Mouse (Mus musculus): ENCODE results near the gene Parva.

Parva gene

DNA sequence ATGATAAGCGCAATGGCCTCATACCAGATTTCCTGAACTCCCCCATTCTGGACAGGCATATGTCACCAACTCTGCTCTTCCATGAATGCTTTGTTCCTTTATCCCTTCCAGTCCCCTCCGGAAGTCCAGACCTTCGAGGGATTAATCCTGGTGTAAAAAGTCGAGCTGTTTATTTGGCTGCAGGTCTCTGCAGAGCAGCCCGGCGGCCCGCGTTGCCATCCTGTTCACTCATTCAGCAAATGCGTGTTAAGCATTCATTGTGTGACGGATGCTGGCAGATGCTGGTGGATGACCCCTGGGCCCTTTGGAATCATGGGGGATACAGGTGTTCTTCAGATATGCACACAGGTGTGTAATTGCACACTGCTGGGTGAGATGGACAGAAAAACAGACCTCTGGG, 98.9 kb downstream of the Parva start:
- DNase-seq: no peak

DNA sequence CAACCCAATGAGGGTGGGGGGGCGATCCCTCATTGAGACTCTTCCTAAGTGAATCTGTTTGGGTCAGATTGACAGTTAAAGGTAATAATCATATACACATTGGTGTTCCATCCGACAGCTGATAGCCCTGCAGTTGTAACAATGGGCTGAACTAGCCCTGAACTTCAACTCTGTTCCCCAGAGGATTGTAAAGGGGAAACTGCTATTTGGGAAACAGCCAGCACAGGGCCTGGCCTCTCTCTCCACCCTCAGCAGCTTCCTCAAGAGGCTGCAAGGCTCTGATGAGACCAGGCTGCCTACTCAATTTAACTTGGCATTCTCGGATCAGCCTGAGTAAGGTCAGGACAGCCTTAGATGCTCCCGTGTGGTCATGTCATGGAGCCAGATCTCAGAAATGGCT, 99.9 kb downstream of the Parva start:
- no peak for DNase-seq

DNA sequence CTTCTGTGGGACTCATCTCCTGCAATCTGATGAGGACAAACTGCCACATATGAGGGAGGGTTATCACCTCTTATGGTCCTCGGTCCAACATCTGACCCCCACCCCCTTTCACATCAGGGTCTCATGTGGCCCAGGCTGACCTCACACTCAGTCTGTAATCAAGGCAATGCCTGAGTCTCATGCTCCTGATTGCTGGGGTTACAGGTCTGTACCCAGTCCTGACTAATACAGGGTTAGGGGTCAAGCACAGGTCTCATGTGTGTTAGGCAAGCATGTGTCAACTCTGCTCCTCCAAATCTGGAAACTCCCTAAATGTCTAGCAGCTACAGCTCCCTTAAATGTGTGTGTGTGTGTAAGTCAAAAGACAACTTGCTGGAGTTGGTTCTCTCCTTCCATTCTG, 100.8 kb downstream of the Parva start:
- no peak for DNase-seq

DNA sequence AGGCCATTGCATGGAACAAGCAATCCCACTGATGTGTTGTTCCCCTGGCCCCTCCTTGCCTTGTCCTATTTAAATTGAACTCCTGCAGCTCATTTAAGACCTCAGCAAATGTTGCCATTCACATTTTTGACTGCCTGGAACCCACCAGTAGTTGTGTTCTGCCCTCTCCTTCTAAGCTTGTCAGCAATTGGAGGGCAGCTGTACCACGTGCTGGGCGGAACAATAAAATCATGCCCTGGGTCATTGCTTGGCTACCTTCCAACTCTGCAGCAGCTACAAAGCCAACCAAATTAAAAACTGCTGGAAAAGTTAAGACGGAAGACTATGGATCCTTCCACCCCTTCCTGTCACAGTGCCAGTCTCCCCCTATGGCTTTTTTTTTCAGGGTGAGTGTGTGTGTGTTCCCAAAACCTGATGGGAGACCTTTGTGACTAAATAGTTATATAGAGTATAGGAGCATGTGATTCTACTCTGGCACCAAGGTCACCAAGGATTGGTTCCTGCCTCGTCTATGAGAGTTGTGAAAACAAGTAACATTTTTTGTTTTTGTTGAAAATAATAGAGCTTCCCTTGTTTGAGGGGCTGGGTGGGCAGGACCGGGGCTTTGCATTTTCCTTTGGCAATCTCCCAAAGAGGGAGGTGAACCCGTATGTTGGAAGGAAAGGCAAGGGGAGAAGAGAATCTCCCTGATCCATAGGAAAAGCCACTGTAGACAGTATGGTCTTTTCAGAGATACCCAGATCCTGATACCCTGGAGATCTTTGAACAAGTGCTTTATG, 101.5 kb downstream of the Parva start:
- DNase-seq: no peak

DNA sequence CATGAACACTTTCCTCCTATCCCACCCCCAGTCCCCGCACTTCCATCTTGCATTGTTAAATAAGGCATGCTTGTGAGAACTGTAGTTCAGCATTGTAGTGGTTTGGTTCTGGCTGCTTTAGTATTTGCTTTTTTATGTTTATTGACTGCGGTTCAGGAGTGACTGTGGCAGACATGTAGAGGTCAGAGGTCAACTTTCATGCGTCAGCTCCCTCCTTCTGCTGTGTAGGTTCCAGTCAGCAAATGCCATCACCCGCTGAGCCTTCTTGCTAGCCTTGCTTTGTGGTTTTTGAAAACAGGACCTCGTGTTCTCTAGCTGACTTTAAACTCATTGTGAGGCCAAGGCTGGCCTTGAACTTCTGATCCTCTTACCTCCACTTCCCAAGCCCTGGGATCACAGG, 103.6 kb downstream of the Parva start:
- DNase-seq: no peak

DNA sequence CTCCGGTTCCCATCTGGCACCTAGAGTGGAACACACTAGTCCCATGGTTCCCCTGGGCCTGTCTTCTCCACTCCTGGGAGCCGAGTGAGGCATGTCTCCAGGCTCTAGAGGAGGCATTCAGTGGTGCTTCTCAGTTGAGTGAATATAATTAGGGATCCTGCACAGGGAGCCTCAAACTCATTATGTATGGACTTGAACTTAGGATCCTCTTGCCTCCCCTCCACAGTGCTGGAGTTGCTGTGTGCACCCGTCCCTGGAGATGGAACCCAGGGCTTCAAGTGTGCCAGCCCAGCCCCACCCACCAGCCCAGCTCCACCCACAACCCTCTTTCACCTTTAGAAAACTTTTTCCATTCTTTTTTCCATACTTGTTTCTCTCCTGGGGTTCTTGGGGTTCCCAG, 106.8 kb downstream of the Parva start:
- DNase-seq: no peak

DNA sequence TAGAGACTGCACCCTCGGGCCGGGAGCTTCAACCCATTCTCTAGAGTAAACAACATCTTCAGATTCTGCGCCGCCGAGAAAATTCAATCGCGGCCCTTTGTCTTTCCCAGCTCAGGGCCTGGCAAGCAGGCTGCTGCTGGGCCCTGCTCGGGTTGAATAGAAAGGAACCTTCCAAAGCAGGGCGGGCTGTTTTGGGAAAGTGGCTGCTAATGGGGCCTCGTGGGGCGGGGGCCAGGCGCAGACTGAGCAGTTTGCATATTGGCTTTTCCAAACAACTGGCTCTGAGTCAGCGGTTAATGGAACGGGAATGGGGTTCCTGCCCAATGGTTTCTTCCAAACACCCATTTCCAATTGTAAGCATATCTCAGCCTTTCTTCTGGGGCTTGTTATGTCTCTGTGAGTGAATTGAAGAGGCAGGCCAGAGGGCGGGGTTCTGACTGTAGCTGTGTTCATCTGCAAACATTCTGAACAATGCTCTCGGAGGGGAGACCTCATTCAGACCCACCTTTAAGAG, 108.2 kb downstream of the Parva start:
- DNase-seq: no peak

DNA sequence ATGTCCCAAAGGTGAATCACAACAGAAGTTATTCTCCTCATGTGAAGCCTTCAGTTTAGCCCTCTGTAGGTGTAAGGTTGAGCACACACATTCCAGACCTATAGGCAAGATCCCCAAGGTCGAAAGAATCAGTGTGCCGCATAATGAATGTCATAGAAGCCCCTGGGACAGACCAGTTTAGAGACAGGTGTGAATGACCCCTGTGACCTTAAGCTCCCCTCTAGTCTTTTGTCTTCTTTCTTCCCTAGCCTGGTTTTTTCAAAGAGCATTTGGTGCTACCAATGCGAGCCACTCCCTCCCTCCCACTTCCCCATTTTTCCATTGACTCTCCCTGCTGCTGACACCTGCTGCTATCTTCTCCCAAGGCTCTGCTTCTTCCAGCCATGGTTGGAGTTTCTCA, 121.8 kb downstream of the Parva start:
- DNase-seq: no peak

DNA sequence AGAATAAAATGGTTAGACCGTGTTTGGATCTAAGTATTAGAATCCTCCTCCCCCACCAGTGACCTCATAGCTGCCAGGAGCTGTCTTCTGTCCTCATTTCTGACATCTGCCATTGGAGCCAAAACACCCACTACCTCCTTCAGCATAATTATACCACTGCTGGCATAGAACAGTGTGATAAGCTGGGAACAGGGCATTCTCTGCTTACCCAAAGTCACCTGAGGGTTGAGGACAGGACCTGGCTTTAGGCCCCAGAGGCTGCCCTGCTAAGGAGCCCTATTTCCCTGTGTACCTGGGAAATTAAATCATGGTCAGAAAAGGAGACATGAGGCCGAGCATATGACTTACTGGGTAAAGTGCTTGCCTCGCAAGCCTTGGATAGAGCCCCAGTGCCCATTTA, 134.2 kb downstream of the Parva start:
- DNase-seq: no peak

DNA sequence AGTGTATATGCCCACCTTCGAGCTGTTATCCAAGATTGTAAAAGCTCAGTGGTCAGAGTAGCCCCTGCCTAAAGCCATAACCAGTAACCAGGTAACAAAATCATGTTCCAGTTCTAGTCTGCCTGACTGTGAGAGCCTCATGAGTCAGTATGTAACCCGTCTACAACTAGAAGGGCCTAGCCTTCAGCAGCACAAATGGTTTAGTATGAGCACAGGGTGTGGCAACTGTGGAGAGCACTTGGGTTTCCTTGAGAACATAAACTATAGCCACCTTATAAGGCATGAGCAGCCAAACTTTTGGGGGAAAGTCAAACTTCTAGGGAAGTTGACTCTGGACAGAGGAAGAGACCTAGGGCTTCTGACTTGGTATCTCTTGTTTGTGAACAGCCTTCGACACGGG, 139.7 kb downstream of the Parva start:
- no peak for DNase-seq

DNA sequence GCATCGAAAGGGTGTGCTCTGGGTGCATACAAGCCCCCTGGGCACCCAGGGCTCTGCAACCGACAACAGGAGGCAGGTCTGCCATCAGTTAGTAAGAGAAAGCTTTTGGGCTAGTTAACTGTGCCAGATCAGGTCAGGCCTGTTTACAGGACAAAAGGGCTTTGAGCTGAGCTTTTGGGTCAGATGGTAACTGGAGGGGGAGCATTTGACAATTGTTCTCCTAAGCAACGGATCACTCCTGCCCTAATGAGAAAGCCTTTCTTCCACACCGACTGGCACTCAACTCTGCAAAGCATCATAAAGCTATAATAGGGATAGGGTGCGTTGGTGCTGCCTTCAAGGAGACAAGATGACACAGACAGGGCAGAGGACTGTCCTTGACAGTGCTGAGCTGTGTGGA, 141.7 kb downstream of the Parva start:
- no peak for DNase-seq

DNA sequence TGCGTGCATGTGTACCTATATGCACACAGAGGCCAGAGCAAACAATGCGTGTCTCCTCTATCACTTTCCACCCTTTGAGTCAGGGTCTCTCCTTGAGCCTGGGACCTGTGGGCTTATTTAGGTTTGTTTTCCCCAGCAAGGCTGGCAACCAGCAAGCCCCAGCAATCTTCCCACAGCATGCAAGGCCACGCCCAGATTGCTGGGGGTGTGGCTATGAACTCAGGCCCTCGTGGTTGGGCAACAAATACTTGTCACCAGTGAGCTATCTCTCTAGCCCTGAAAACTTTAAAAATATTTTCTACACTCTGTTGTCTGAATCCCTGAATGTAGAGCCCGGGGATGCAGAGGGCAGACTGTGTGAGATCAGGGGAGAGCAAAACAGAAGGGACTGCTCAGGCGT, 154.3 kb downstream of the Parva start:
- DNase-seq: no peak

DNA sequence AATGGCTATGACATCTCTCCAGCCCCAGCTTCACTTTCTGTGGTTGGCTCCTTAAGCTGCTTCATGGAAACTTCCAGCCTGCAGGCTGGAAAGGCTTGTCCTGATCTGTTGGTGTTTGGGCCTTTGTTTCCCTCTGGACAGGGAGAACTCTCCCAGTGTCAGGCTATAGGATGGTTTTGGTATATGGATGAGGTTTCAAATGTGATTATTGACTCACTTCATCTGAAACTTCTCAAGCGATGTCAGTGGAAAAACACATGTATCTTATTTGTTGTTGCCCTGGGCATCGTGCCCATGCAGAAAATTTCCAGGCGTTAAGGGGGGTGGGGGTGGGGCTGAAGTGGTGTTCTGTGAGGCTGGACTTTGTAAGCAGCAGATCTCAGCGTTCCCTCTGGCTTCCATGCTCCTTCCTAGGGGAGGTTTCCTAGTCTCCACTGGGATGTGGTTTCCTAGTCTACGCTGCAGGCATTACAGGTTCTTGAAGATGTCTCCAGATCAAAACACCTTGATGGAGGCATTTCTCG, 155.6 kb downstream of the Parva start:
- no peak for DNase-seq

DNA sequence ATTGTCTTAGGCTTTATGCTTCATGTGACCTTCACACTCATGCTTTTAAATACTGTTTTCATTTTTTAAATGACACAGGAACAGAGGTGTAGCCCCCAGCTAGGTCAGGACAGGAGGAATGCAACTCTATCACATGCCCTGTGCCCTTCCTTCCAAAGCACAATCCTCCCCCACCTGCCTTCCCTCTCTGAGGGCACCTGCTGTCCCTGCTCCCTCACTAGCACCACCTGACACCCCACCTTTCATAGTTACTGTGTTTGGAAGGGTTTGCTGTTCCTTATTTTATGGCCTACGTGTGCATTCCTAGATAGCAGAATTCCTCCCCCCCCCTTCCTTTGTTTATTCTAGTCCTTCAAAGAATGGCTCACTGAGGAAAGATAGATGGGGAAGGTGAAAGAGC, 160.1 kb downstream of the Parva start:
- DNase-seq: no peak

DNA sequence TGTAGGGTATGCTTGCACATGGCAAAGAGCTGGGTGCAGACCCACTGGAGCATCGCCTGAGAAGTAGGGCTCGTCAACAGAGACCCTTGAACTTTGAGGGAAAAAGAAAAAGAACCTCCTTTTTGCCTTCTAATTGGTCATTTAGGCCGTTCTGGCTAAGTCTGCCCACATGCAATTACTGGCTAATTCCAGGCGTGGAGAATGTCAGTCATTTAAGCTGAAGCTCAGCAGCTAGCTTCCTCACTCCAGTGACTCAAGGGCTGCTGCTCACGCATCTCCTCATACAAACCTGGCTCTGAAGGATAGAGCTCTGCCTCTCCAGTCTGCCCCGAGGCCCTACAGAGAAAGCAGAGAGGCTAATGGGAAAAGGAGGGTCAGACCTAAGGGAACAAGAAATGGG, 162.2 kb downstream of the Parva start:
- no peak for DNase-seq

DNA sequence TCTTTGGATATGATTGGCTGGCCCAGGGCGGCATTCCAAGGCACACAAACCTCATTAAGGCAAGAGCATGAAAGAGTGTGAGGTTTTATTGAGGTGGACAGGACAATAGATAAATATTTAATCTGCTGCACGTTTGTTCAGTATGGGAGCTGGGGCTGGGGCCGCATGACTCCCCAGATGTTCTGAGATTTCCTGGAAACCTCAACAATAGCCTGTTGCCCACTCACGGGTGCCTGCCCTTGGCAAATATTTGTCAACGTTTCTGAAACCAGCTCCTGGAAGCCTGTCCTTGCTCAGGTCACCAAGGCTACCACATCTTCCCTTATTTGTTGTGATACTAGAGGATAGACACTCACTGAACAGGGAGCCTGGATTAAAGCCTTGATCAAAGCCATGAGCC, 166.3 kb downstream of the Parva start:
- DNase-seq: no peak

DNA sequence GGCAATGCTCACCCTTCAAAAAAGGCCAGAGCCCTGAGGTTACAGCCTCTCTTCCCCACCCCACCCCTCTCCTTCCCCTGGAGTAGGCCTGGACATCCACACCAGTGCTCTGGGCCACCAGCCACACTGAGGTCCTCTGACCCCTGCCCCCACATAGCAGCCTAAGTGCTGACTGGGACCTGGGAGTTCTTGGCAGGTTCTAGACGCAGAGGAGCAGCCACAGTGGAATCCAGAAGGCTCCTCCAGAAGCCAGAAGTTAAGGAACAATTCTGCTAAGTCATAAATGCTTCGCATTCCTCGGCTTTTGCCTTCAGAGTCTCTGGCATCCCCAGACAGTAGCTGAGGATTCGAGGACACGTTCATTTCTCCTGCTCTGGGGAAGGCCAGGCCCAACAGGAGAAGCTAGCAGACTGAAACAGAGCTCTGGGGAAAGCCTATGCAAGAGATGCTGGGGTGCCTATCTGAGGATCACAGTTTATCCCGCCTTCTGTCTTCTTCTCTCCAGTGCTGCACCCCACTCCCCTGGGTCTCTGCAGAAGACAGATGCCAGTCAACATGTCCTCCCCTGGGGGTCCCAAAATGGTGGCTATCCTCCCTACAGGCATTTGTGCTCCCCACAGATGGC, 168.0 kb downstream of the Parva start:
- no peak for DNase-seq

DNA sequence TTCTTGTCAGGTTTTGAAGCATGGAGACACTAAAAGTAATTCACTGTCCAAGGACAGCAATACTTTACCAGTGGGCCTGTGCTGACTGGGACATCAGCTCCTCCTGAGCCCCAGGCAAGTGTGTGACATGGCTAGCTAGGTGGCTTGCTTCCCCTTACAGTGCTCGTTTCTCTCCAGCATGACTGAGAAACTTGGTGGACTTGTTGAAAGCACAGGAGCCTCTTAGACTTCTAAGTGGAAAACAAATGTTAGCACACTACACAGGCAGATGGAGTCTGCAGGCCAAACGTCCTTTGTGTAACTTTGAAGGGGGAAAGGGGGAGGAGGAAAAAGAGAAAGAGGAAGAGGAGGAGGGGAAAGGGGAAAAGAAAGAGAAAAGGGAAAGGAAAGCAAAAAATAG, 172.3 kb downstream of the Parva start:
- no peak for DNase-seq

DNA sequence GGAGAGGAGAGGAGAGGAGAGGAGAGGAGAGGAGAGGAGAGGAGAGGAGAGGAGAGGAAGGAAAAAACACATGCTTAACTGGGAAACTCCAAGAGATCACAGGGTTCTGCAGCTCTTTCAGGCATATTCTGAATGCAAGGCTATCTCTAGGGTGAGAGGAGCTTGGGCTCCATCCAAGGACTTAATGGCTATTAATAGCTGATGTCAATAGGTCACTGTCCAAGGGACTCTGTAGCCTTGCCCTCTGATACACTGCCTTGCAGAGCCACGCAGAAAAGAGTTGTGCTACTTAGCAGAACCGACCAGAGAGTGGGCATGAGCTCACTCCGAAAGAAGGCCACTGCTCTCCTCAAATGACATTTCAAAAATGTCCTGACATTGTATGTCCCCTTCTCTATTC, 172.9 kb downstream of the Parva start:
- DNase-seq: no peak

DNA sequence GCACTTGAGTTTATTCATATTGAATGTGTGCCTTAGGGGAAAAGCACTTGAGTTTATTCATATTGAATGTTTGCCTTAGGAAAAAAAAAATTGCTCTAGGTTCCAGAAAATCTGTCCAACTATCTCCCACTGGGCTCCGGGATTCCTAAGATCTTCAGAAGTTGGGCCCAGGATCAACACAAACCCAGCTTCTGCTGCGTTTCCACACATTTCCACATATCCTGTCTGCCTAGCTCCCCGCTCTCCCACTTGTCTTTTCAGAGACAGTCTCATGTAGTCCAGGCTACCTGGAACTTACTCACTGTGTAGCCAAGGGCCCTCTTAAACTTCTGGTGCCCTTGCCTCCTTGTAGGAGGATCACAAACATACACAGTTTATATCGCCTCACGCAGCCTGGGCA, 175.7 kb downstream of the Parva start:
- no peak for DNase-seq

DNA sequence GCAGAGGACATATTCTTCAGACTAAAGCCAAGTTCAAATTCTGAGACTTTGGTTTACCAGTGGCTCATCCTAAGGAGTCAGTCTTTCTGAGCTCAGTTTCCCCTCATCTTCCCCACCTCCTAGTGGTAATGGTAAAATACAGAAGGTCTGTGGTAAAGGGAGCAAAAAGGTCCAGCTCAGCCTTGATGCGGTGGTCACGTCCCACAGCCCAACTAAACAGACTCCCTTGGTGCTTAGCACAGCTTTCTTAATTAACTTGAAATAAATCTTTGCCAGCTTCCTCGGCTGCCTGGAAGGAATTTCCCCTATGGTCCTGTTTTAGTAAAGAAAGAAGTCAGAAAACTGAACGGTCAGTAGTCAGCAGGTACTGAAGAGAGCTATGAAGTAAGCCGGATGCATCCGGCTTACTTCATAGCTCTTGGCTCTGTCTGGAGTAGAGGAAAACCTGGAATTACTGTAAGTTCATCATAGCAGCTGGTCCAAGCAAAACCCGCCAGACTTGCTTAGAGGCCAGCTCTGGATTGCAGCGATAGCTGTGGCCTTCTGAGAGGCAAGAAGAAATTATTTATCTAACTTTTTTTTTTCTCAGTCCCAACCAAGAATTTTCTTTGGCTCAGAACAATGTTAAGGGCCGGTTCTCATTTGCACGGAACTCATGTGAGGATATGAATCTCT, 176.3 kb downstream of the Parva start:
- no peak for DNase-seq

DNA sequence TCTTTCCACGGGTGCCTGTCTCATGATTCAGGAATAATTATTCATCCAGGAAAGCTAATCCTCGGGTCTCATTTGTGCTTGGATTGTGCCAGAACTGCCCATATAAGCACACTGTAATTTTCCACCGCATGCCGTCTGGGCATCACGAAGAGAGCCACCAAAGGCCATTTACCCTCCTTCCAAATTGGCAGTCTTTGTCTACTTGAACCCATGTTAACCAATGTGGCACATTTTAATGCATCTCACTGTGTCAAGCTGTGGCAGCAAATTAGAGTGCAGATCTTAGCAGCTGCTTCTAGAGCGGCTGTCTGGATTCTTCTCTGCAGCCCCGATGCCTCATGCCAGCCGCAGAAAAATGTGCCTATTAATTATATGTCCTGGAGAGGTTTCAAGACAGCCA, 176.9 kb downstream of the Parva start:
- DNase-seq: no peak

DNA sequence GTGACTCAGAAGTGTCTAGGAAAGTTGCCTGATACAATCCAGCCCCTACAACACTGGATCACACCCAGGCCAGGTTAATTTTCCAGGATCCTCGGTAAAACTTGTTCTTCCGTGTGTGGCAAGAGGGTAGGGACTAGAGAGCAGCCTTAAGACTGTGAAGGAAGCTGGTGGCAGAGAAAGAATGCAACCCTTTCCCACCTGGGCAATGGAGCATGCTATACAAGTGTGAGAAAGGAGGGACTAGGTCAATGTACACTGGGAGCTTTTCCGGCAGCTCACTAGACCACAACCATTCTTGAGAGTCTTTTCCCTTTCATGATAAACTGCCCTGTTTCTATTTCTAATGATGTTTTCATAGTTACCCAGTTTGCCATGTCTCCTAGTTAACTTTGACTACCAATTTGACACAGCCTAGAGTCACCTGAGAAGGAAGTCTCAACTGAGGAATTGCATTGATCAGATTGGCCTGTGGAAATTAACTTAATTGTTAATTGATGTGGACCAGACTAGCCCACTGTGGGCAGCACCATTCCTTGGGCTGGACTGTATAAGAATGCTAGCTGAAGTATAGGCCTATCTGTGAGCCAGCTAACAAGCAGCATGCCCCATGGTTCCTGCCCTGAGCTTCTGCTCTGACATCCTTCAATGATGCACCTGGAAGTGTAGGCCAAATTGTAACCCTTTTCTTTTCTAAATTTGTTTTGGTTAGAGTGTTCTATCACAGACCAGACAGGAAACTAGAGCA, 186.9 kb downstream of the Parva start:
- DNase-seq: no peak
